Mouse (Mus musculus): ENCODE measurements around the gene Phactr2. TPM values are rescaled to one million over a fixed set of nuclear protein-coding genes. Genes with fewer than 3 reads are reported as not detected.
"Not testable (repeated sequence)": the region's sequence is repeated elsewhere in the genome, so short reads cannot be mapped to it uniquely, and the experiment has no call there.

Phactr2 gene
- polyA plus RNA-seq, 1 experiment from 2014 or later: 18.8 TPM

GRCm38 (mm10) chr10:13466925-13467324 is 7.3 kb downstream of the Phactr2 start:
- ATAC-seq (ENCODE audit: insufficient read depth, low FRiP score, low TSS enrichment): no peak
- 76% methylated on average over 5 of the region's 5 CpGs for WGBS
- Histone ChIP-seq H3K4me3 (ENCODE audit: low read depth, low read length) (no peak overlapping the region), H3K4me2 (ENCODE audit: low read depth) (no peak overlapping the region), H3K9ac (ENCODE audit: low read length) (no peak overlapping the region), H3K36me3 (ENCODE audit: control insufficient read depth, insufficient read depth, low read length) (no peaks in the 10 kb centered on the region), H3K27me3 (ENCODE audit: control insufficient read depth, insufficient read depth, low read length) (no peaks in the 10 kb centered on the region), H3K4me1 (ENCODE audit: control insufficient read depth, insufficient read depth, low read length) (no peaks in the 10 kb centered on the region), H3K9me3 (ENCODE audit: control insufficient read depth, low read length) (no peaks in the 10 kb centered on the region), H3K27ac (ENCODE audit: low read depth, low read length) (no peak overlapping the region)
- no peak for DNase-seq (ENCODE audit: low spot score)

GRCm38 (mm10) chr10:13464295-13464694 is 9.9 kb downstream of the Phactr2 start:
- not testable (repeated sequence) for H3K9ac ChIP-seq (ENCODE audit: low read length); H3K4me3 ChIP-seq (ENCODE audit: low read depth, low read length)
- WGBS: 90% methylated on average over 3 of the region's 3 CpGs

GRCm38 (mm10) chr10:13453200-13453990 is 20.8 kb downstream of the Phactr2 start:
- 84% methylated on average over 13 of the region's 13 CpGs for WGBS
- no peak for DNase-seq (ENCODE audit: low spot score)
- H3K4me1 ChIP-seq (ENCODE audit: control insufficient read depth, insufficient read depth, low read length): no peaks in the 10 kb centered on the region

More at GRCm38 (mm10) chr10:13464295-13464694, 9.9 kb downstream of the Phactr2 start:
- not testable (repeated sequence) for DNase-seq (ENCODE audit: low spot score); H3K36me3 ChIP-seq (ENCODE audit: control insufficient read depth, insufficient read depth, low read length); ATAC-seq (ENCODE audit: insufficient read depth, low FRiP score, low TSS enrichment); H3K4me2 ChIP-seq (ENCODE audit: low read depth); H3K27ac ChIP-seq (ENCODE audit: low read depth, low read length); H3K9me3 ChIP-seq (ENCODE audit: control insufficient read depth, low read length); H3K27me3 ChIP-seq (ENCODE audit: control insufficient read depth, insufficient read depth, low read length); H3K4me1 ChIP-seq (ENCODE audit: control insufficient read depth, insufficient read depth, low read length)

GRCm38 (mm10) chr10:13451640-13452039 is 22.6 kb downstream of the Phactr2 start:
- 89% methylated on average over 6 of the region's 6 CpGs for WGBS
- Histone ChIP-seq H3K9me3 (ENCODE audit: control insufficient read depth, low read length) (no peaks in the 10 kb centered on the region), H3K9ac (ENCODE audit: low read length) (no peak overlapping the region), H3K36me3 (ENCODE audit: control insufficient read depth, insufficient read depth, low read length) (no peaks in the 10 kb centered on the region), H3K4me3 (ENCODE audit: low read depth, low read length) (no peak overlapping the region), H3K27me3 (ENCODE audit: control insufficient read depth, insufficient read depth, low read length) (no peaks in the 10 kb centered on the region), H3K4me1 (ENCODE audit: control insufficient read depth, insufficient read depth, low read length) (no peaks in the 10 kb centered on the region), H3K4me2 (ENCODE audit: low read depth) (no peak overlapping the region), H3K27ac (ENCODE audit: low read depth, low read length) (no peak overlapping the region)
- no peak for ATAC-seq (ENCODE audit: insufficient read depth, low FRiP score, low TSS enrichment)
- no peak for DNase-seq (ENCODE audit: low spot score)

More at GRCm38 (mm10) chr10:13453200-13453990, 20.8 kb downstream of the Phactr2 start:
- Histone ChIP-seq H3K4me3 (ENCODE audit: low read depth, low read length) (no peak overlapping the region), H3K9me3 (ENCODE audit: control insufficient read depth, low read length) (no peaks in the 10 kb centered on the region), H3K9ac (ENCODE audit: low read length) (no peak overlapping the region), H3K27ac (ENCODE audit: low read depth, low read length) (no peak overlapping the region), H3K27me3 (ENCODE audit: control insufficient read depth, insufficient read depth, low read length) (no peaks in the 10 kb centered on the region), H3K4me2 (ENCODE audit: low read depth) (no peak overlapping the region), H3K36me3 (ENCODE audit: control insufficient read depth, insufficient read depth, low read length) (no peaks in the 10 kb centered on the region)
- no peak for ATAC-seq (ENCODE audit: insufficient read depth, low FRiP score, low TSS enrichment)

- Histone ChIP-seq H3K9ac (ENCODE audit: low read length) (no peak overlapping the region), H3K27ac (ENCODE audit: low read depth, low read length) (no peak overlapping the region), H3K4me2 (ENCODE audit: low read depth) (no peak overlapping the region), H3K4me1 (ENCODE audit: control insufficient read depth, insufficient read depth, low read length) (no peaks in the 10 kb centered on the region), H3K36me3 (ENCODE audit: control insufficient read depth, insufficient read depth, low read length) (no peaks in the 10 kb centered on the region), H3K9me3 (ENCODE audit: control insufficient read depth, low read length) (no peaks in the 10 kb centered on the region), H3K4me3 (ENCODE audit: low read depth, low read length) (no peak overlapping the region), H3K27me3 (ENCODE audit: control insufficient read depth, insufficient read depth, low read length) (no peaks in the 10 kb centered on the region)
- DNase-seq (ENCODE audit: low spot score) (no peak), ATAC-seq (ENCODE audit: insufficient read depth, low FRiP score, low TSS enrichment) (no peak)
- WGBS: 74% methylated on average over 7 of the region's 7 CpGs
These were observed 25.7 kb downstream of the Phactr2 start for GRCm38 (mm10) chr10:13448283-13449045.

- DNase-seq (ENCODE audit: low spot score): no peak
- no peak overlapping the region for H3K4me2 ChIP-seq (ENCODE audit: low read depth)
- no peak for ATAC-seq (ENCODE audit: insufficient read depth, low FRiP score, low TSS enrichment)
- H3K27ac ChIP-seq (ENCODE audit: low read depth, low read length): no peak overlapping the region
- H3K9ac ChIP-seq (ENCODE audit: low read length): no peak overlapping the region
- WGBS: 87% methylated on average over 3 of the region's 3 CpGs
- no peaks in the 10 kb centered on the region for H3K27me3 ChIP-seq (ENCODE audit: control insufficient read depth, insufficient read depth, low read length)
- H3K36me3 ChIP-seq (ENCODE audit: control insufficient read depth, insufficient read depth, low read length): no peaks in the 10 kb centered on the region
- H3K4me3 ChIP-seq (ENCODE audit: low read depth, low read length): no peak overlapping the region
- no peaks in the 10 kb centered on the region for H3K9me3 ChIP-seq (ENCODE audit: control insufficient read depth, low read length)
- H3K4me1 ChIP-seq (ENCODE audit: control insufficient read depth, insufficient read depth, low read length): no peaks in the 10 kb centered on the region
These were observed 27.4 kb downstream of the Phactr2 start for GRCm38 (mm10) chr10:13446791-13447249.

- 81% methylated on average over 5 of the region's 5 CpGs for WGBS
- Histone ChIP-seq H3K9ac (ENCODE audit: low read length) (no peak overlapping the region), H3K4me3 (ENCODE audit: low read depth, low read length) (no peak overlapping the region), H3K36me3 (ENCODE audit: control insufficient read depth, insufficient read depth, low read length) (no peaks in the 10 kb centered on the region), H3K27ac (ENCODE audit: low read depth, low read length) (no peak overlapping the region), H3K27me3 (ENCODE audit: control insufficient read depth, insufficient read depth, low read length) (no peaks in the 10 kb centered on the region), H3K9me3 (ENCODE audit: control insufficient read depth, low read length) (no peaks in the 10 kb centered on the region), H3K4me2 (ENCODE audit: low read depth) (no peak overlapping the region), H3K4me1 (ENCODE audit: control insufficient read depth, insufficient read depth, low read length) (no peaks in the 10 kb centered on the region)
- no peak for DNase-seq (ENCODE audit: low spot score)
- no peak for ATAC-seq (ENCODE audit: insufficient read depth, low FRiP score, low TSS enrichment)
These were observed 30.0 kb downstream of the Phactr2 start for GRCm38 (mm10) chr10:13444257-13444656.

- Histone ChIP-seq H3K27me3 (ENCODE audit: control insufficient read depth, insufficient read depth, low read length) (no peaks in the 10 kb centered on the region), H3K4me2 (ENCODE audit: low read depth) (no peak overlapping the region), H3K4me1 (ENCODE audit: control insufficient read depth, insufficient read depth, low read length) (no peaks in the 10 kb centered on the region), H3K27ac (ENCODE audit: low read depth, low read length) (no peak overlapping the region), H3K36me3 (ENCODE audit: control insufficient read depth, insufficient read depth, low read length) (no peaks in the 10 kb centered on the region), H3K9ac (ENCODE audit: low read length) (no peak overlapping the region), H3K4me3 (ENCODE audit: low read depth, low read length) (no peak overlapping the region), H3K9me3 (ENCODE audit: control insufficient read depth, low read length) (no peaks in the 10 kb centered on the region)
- 82% methylated on average over 6 of the region's 6 CpGs for WGBS
- ATAC-seq (ENCODE audit: insufficient read depth, low FRiP score, low TSS enrichment) (no peak), DNase-seq (ENCODE audit: low spot score) (no peak)
These were observed 30.6 kb downstream of the Phactr2 start for GRCm38 (mm10) chr10:13443647-13444046.
